Mouse (Mus musculus) intestine, embryonic 16.5 days (tissue): ENCODE measurements around the gene Ruvbl1. TPM values are rescaled to one million over a fixed set of nuclear protein-coding genes. Genes with fewer than 3 reads are reported as not detected.

Source experiments
- ATAC-seq: fragments of 200-750 bp; cut with Nextera tagmentation; 2 replicates; pipeline ENCODE4 v1.8.0; 2017; ENCODE audit warnings: moderate TSS enrichment, moderate library complexity
- H3K27ac ChIP-seq: fragments of 300-500 bp; sonication (generic); 2 replicates; pipeline ENCODE4 v1.5.1; 2014; ENCODE audit warnings: mild to moderate bottlenecking, low read length
- H3K27me3 ChIP-seq: fragments of 300-500 bp; sonication (generic); replicated peaks from 2 replicates; pipeline ENCODE4 v1.6.1; 2014; ENCODE audit warnings: low read length, control low read depth, mixed read lengths; ENCODE audit not compliant: control insufficient read depth, insufficient read depth
- H3K36me3 ChIP-seq: fragments of 300-500 bp; sonication (generic); 2 replicates; pipeline ENCODE4 v1.6.1; 2014; ENCODE audit warnings: low read length, control low read depth; ENCODE audit not compliant: control insufficient read depth, insufficient read depth
- H3K4me1 ChIP-seq: fragments of 300-500 bp; sonication (generic); 2 replicates; pipeline ENCODE4 v1.6.1; 2014; ENCODE audit warnings: low read length, control low read depth, mixed read lengths; ENCODE audit not compliant: control insufficient read depth, insufficient read depth
- H3K4me2 ChIP-seq: fragments of 300-500 bp; sonication (generic); 2 replicates; pipeline ENCODE4 v1.6.1; 2014; ENCODE audit warnings: low read depth, low read length, control low read depth
- H3K4me3 ChIP-seq: fragments of 300-500 bp; sonication (generic); 2 replicates; pipeline ENCODE4 v1.5.1; 2014; ENCODE audit warnings: mild to moderate bottlenecking, low read length
- H3K9ac ChIP-seq: fragments of 300-500 bp; sonication (generic); 2 replicates; pipeline ENCODE4 v1.6.1; 2014; ENCODE audit warnings: low read depth, low read length
- H3K9me3 ChIP-seq: fragments of 300-500 bp; sonication (generic); 2 replicates; pipeline ENCODE4 v1.6.1; 2016; ENCODE audit warnings: low read length, control low read depth; ENCODE audit not compliant: control insufficient read depth
- WGBS: fragments of 180-500 bp; shearing (Covaris S2); extraction: QIAGEN DNeasy Blood & Tissue Kit; methylation state at CpG from one replicate; pipeline ENCODE4 v1.1.7; 2014; 5-methylcytosine and 5-hydroxymethylcytosine counted together
- polyA plus RNA-seq: library from polyadenylated mRNA; unstranded; fragments of >200 nt; fragmentation: Nextera tagmentation; extraction: Ambion mirVana; gene quantifications from 2 replicates; pipeline ENCODE4 v1.2.1, GENCODE M21; 2015

The Ruvbl1 gene
- polyA plus RNA-seq, 1 experiment from 2014 or later = 125 TPM

GRCm38 (mm10) chr6:88446063-88447002 is 18.9 kb upstream of the Ruvbl1 start, which contains the start of gene Eefsec:
TSS of gene Eefsec (minus strand) at chr6:88446539.
- peak within 1 kb of the TSS; percentile 79 for H3K4me2 ChIP-seq
- no peaks in the 10 kb centered on the region for H3K36me3 ChIP-seq
- no peaks in the 10 kb centered on the region for H3K9me3 ChIP-seq
- peak within 1 kb of the TSS; percentile 93 for H3K9ac ChIP-seq
- no peaks in the 10 kb centered on the region for H3K27me3 ChIP-seq
- ATAC-seq = peak; percentile 92
- WGBS = 1% methylated on average over 70 of the region's 72 CpGs
- peaks cover 12% of the 10 kb centered on the region for H3K4me1 ChIP-seq
- H3K4me3 ChIP-seq = peak within 1 kb of the TSS; percentile 88
- H3K27ac ChIP-seq = peak within 1 kb of the TSS; percentile 68

GRCm38 (mm10) chr6:88447454-88447853 is 17.8 kb upstream of the Ruvbl1 start:
- no peak overlapping the region for H3K27ac ChIP-seq
- H3K27me3 ChIP-seq = no peaks in the 10 kb centered on the region
- no peak overlapping the region for H3K9ac ChIP-seq
- H3K9me3 ChIP-seq = no peaks in the 10 kb centered on the region
- no peak overlapping the region for H3K4me2 ChIP-seq
- WGBS = 35% methylated on average over 4 of the region's 4 CpGs
- ATAC-seq = no peak
- peaks cover 12% of the 10 kb centered on the region for H3K4me1 ChIP-seq
- H3K36me3 ChIP-seq = no peaks in the 10 kb centered on the region
- H3K4me3 ChIP-seq = no peak overlapping the region

DNA sequence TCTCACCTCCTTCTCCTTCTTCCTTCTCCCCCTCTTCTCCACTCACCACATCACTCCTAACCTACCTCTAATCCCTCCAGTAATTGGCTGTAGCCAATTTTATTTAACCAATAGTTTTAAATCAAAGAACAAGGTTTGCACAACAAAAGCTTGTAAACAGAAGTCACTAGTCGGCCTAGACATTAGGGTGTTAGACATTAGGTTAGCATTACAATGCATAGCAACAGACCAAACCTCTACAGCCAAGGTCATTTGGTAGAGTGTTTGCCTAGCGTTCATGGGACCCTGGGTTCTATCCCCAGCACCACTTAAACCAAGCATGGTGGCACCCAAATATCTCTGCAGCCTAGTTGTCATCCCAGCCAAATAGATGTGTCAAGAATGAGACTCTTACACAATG is 10.7 kb upstream of the Ruvbl1 start:
- H3K4me3 ChIP-seq = no peak overlapping the region
- no peak overlapping the region for H3K9ac ChIP-seq
- no peaks in the 10 kb centered on the region for H3K9me3 ChIP-seq
- WGBS = 64% methylated on average over 2 of the region's 2 CpGs
- H3K27me3 ChIP-seq = no peaks in the 10 kb centered on the region
- no peaks in the 10 kb centered on the region for H3K36me3 ChIP-seq
- no peak for ATAC-seq
- no peaks in the 10 kb centered on the region for H3K4me1 ChIP-seq
- H3K27ac ChIP-seq = no peak overlapping the region
- no peak overlapping the region for H3K4me2 ChIP-seq

DNA sequence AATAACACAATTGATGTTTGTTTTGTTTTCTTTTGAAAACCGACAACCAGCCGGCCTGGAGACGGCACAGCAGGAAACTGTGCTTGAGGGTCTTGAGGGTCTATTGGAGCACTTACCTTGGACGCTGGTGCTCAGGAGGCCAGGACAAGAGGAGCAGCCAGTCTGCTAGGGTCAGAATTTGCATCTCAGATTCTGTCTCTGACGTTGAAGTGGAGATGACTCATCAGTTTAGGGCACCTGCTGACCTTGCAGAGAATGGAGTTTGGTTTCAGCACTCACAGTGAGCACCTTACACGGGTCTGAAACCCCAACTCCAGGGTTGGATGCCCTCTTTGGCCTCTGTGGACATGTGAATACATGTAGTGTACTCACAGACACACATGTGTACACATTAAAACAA is 4.7 kb downstream of the Ruvbl1 start:
- Histone ChIP-seq H3K27me3 (no peaks in the 10 kb centered on the region), H3K9ac (no peak overlapping the region), H3K4me3 (no peak overlapping the region), H3K4me2 (no peak overlapping the region), H3K9me3 (no peaks in the 10 kb centered on the region), H3K36me3 (peaks cover 17% of the 10 kb centered on the region), H3K4me1 (peaks cover 9% of the 10 kb centered on the region), H3K27ac (no peak overlapping the region)
- 78% methylated on average over 6 of the region's 6 CpGs for WGBS
- no peak for ATAC-seq

DNA sequence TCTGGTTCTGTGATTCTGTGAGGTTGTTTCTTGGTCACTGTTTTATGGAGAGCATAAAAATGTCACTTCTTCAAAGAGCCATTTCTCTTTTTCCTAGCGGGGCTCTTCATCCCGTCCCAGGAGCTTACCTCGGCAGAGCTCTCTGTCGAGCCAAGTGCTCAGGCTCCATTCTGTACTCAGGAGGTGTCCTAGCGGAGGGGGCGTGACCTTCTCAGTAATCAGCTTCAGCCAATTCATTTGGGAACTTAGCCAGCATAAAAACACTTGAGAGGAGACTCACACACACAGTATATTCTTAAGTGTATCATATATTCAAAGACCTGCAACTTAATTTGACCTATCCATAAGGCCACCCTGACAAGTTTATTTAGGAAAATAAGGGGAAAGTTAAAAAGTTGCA is 15.2 kb downstream of the Ruvbl1 start:
- Histone ChIP-seq H3K4me1 (no peaks in the 10 kb centered on the region), H3K9me3 (no peaks in the 10 kb centered on the region), H3K9ac (no peak overlapping the region), H3K4me3 (no peak overlapping the region), H3K27ac (no peak overlapping the region), H3K4me2 (no peak overlapping the region), H3K27me3 (no peaks in the 10 kb centered on the region), H3K36me3 (peaks cover 20% of the 10 kb centered on the region)
- WGBS = 52% methylated on average over 6 of the region's 6 CpGs
- ATAC-seq = no peak

GRCm38 (mm10) chr6:88483111-88483510 is 17.9 kb downstream of the Ruvbl1 start:
- peaks cover 27% of the 10 kb centered on the region for H3K36me3 ChIP-seq
- no peak for ATAC-seq
- WGBS = 70% methylated on average over 7 of the region's 7 CpGs

GRCm38 (mm10) chr6:88483913-88484312 is 18.7 kb downstream of the Ruvbl1 start:
- ATAC-seq = no peak
- H3K4me1 ChIP-seq = no peaks in the 10 kb centered on the region
- H3K9ac ChIP-seq = no peak overlapping the region
- no peaks in the 10 kb centered on the region for H3K27me3 ChIP-seq
- H3K9me3 ChIP-seq = no peaks in the 10 kb centered on the region
- no peak overlapping the region for H3K4me3 ChIP-seq
- H3K36me3 ChIP-seq = peaks cover 27% of the 10 kb centered on the region
- no peak overlapping the region for H3K4me2 ChIP-seq
- no peak overlapping the region for H3K27ac ChIP-seq

More at GRCm38 (mm10) chr6:88483111-88483510, 17.9 kb downstream of the Ruvbl1 start:
- no peaks in the 10 kb centered on the region for H3K27me3 ChIP-seq
- no peaks in the 10 kb centered on the region for H3K4me1 ChIP-seq
- H3K9me3 ChIP-seq = no peaks in the 10 kb centered on the region
- H3K4me3 ChIP-seq = no peak overlapping the region
- no peak overlapping the region for H3K4me2 ChIP-seq
- no peak overlapping the region for H3K27ac ChIP-seq
- no peak overlapping the region for H3K9ac ChIP-seq

- no peak overlapping the region for H3K4me2 ChIP-seq
These were observed 20.2 kb downstream of the Ruvbl1 start for GRCm38 (mm10) chr6:88485378-88485777.

DNA sequence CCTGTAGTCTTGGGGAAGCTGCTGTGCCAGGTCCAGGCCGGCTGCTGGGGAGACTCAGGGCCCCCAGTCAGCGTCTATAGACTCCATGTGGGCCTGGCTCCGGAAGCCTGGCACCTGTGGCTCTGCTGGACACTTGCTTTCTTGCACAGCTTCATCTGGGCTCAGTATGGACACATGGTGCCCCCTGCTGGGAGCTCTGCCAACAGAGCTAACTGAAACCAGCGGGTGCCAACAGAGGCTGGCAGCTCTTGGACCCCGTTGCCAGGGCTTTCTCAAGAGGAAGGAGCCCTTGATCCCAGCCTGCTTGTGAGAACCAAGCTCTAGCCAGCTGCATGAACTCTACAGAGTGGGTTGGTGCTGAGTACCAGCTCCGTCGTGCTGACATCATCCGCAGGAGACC is 21.7 kb downstream of the Ruvbl1 start:
- Histone ChIP-seq H3K4me1 (no peaks in the 10 kb centered on the region), H3K27ac (no peak overlapping the region), H3K27me3 (no peaks in the 10 kb centered on the region), H3K4me2 (no peak overlapping the region), H3K9me3 (no peaks in the 10 kb centered on the region), H3K9ac (no peak overlapping the region), H3K36me3 (peaks cover 27% of the 10 kb centered on the region), H3K4me3 (no peak overlapping the region)
- ATAC-seq = no peak
- WGBS = 90% methylated on average over 8 of the region's 8 CpGs

More at GRCm38 (mm10) chr6:88485378-88485777, 20.2 kb downstream of the Ruvbl1 start:
- no peak overlapping the region for H3K9ac ChIP-seq
- no peaks in the 10 kb centered on the region for H3K27me3 ChIP-seq
- ATAC-seq = no peak
- H3K27ac ChIP-seq = no peak overlapping the region
- H3K36me3 ChIP-seq = peaks cover 27% of the 10 kb centered on the region
- no peak overlapping the region for H3K4me3 ChIP-seq
- 79% methylated on average over 6 of the region's 6 CpGs for WGBS
- H3K4me1 ChIP-seq = no peaks in the 10 kb centered on the region
- no peaks in the 10 kb centered on the region for H3K9me3 ChIP-seq
